Mouse (Mus musculus): ENCODE data around the gene Krcc1.
"Not testable (repeated sequence)": the region's sequence is repeated elsewhere in the genome, so short reads cannot be mapped to it uniquely, and the experiment has no call there.

The Krcc1 gene

GRCm38 (mm10) chr6:71262142-71262833, 9.2 kb upstream of the Krcc1 start:
- DNase-seq (ENCODE audit: low read depth): no peak

- DNase-seq (ENCODE audit: low read depth): not testable (repeated sequence)
Observed at GRCm38 (mm10) chr6:71267603-71268002, 3.9 kb upstream of the Krcc1 start.

- peak; percentile 29 for DNase-seq (ENCODE audit: low read depth)
Observed at GRCm38 (mm10) chr6:71268929-71269685, 2.4 kb upstream of the Krcc1 start.

GRCm38 (mm10) chr6:71269686-71270050, 1.8 kb upstream of the Krcc1 start:
- not testable (repeated sequence) for DNase-seq (ENCODE audit: low read depth)

GRCm38 (mm10) chr6:71270301-71271056, 998 bp upstream of the Krcc1 start:
- peak; percentile 39 for DNase-seq (ENCODE audit: low read depth)

- DNase-seq (ENCODE audit: low read depth): no peak
Observed at GRCm38 (mm10) chr6:71271057-71271388, 454 bp upstream of the Krcc1 start.

GRCm38 (mm10) chr6:71272316-71272741, 852 bp downstream of the Krcc1 start:
- peak; percentile 5 for DNase-seq (ENCODE audit: low read depth)

- DNase-seq (ENCODE audit: low read depth): no peak
Observed at GRCm38 (mm10) chr6:71273715-71274114, 2.2 kb downstream of the Krcc1 start.

GRCm38 (mm10) chr6:71274621-71275020, 3.1 kb downstream of the Krcc1 start:
- no peak for DNase-seq (ENCODE audit: low read depth)

- DNase-seq (ENCODE audit: low read depth): peak; percentile 7
Observed at GRCm38 (mm10) chr6:71279418-71279817, 7.9 kb downstream of the Krcc1 start.

GRCm38 (mm10) chr6:71293509-71293908, 22.0 kb downstream of the Krcc1 start:
- no peak for DNase-seq (ENCODE audit: low read depth)

GRCm38 (mm10) chr6:71295303-71295702, 23.8 kb downstream of the Krcc1 start:
- DNase-seq (ENCODE audit: low read depth): no peak

GRCm38 (mm10) chr6:71298051-71298450, 26.6 kb downstream of the Krcc1 start:
- DNase-seq (ENCODE audit: low read depth): no peak

- peak; percentile 30 for DNase-seq (ENCODE audit: low read depth)
Observed at GRCm38 (mm10) chr6:71298751-71299150, 27.3 kb downstream of the Krcc1 start.

- DNase-seq (ENCODE audit: low read depth): no peak
Observed at GRCm38 (mm10) chr6:71302097-71302731, 30.7 kb downstream of the Krcc1 start.

- DNase-seq (ENCODE audit: low read depth): no peak
Observed at GRCm38 (mm10) chr6:71307486-71307885, 36.0 kb downstream of the Krcc1 start.

- no peak for DNase-seq (ENCODE audit: low read depth)
Observed at GRCm38 (mm10) chr6:71321826-71322283, 50.4 kb downstream of the Krcc1 start, which contains the start of gene Smyd1. TSS of gene Smyd1 (minus strand) at chr6:71322233.

GRCm38 (mm10) chr6:71322491-71322921, 51.0 kb downstream of the Krcc1 start, which contains the start of gene Cd8b1:
TSS of gene Cd8b1 (plus strand) at chr6:71322788.
- no peak for DNase-seq (ENCODE audit: low read depth)

- DNase-seq (ENCODE audit: low read depth): no peak
Observed at GRCm38 (mm10) chr6:71324816-71325215, 53.3 kb downstream of the Krcc1 start.

- DNase-seq (ENCODE audit: low read depth): no peak
Observed at GRCm38 (mm10) chr6:71329881-71330280, 58.4 kb downstream of the Krcc1 start.

- DNase-seq (ENCODE audit: low read depth): no peak
Observed at GRCm38 (mm10) chr6:71330486-71330885, 59.0 kb downstream of the Krcc1 start.

- DNase-seq (ENCODE audit: low read depth): not testable (repeated sequence)
Observed at GRCm38 (mm10) chr6:71331491-71331890, 60.0 kb downstream of the Krcc1 start.
